Mouse (Mus musculus): ENCODE data around the gene Dennd1b. TPM values are rescaled to one million over a fixed set of nuclear protein-coding genes. Genes with fewer than 3 reads are reported as not detected.
A peak's percentile ranks its signal among the peaks of the same experiment; 100 is the strongest.

Dennd1b gene
- polyA plus RNA-seq, 1 experiment from 2014 or later = 5.3 TPM

DNA sequence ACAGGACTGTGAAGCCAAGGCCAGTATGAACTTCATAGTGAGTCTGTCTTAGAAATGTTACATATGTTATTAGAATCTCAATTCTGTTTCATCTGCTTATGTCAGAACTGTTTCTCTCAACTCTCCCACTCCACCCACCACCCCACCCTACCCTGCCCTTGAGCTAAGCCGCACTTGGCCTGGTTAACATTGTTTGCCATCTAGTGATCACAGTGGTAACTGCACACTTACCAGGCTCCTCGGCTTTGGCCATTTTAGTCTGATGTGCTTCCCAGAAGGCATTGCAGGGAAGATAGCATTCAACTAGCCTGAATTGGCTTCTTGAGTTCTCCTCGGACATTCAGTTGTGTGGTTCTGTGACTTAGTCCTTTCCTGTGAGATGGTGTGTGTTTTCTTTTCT, 198.4 kb downstream of the Dennd1b start:
- no peak overlapping the region for H3K4me2 ChIP-seq (ENCODE audit: low read depth, low read length)
- no peak overlapping the region for H3K27ac ChIP-seq (ENCODE audit: low read length)
- no peaks in the 10 kb centered on the region for H3K4me1 ChIP-seq (ENCODE audit: control insufficient read depth, insufficient read depth, low read length)
- H3K4me3 ChIP-seq (ENCODE audit: low read length) = no peak overlapping the region
- no peaks in the 10 kb centered on the region for H3K9me3 ChIP-seq (ENCODE audit: control insufficient read depth, low read length)
- 62% methylated on average over 3 of the region's 3 CpGs for WGBS
- H3K27me3 ChIP-seq (replicated peaks; ENCODE audit: control insufficient read depth, insufficient read depth, low read length) = no peaks in the 10 kb centered on the region
- no peaks in the 10 kb centered on the region for H3K36me3 ChIP-seq (ENCODE audit: control insufficient read depth, insufficient read depth, low read length)
- ATAC-seq = 0 out of 2 replicates have a peak, but pooled peaks have one; percentile 31
- H3K9ac ChIP-seq (ENCODE audit: low read depth, low read length) = no peak overlapping the region

DNA sequence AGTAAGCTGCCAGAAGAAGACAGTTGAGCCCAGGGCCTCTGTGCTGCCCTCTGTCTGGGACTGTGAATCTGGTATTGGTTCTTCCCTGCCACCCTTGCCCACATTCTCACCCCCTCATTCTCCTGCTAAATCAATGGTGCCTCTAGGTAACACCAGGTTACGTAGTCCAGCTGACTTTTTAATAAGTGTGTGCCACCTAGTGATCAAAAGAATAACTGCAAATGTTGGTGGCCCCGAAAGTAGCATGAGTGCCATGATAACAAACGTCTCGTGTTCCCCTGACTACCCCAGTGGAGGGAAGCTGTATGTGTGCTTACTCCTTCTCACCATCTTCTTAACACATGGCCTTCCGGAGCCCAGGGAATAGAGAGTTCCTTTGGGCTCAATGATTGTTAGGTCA, 199.6 kb downstream of the Dennd1b start:
- Histone ChIP-seq H3K27me3 (replicated peaks; ENCODE audit: control insufficient read depth, insufficient read depth, low read length) (no peaks in the 10 kb centered on the region), H3K9ac (ENCODE audit: low read depth, low read length) (no peak overlapping the region), H3K4me2 (ENCODE audit: low read depth, low read length) (no peak overlapping the region), H3K4me1 (ENCODE audit: control insufficient read depth, insufficient read depth, low read length) (no peaks in the 10 kb centered on the region), H3K9me3 (ENCODE audit: control insufficient read depth, low read length) (no peaks in the 10 kb centered on the region), H3K36me3 (ENCODE audit: control insufficient read depth, insufficient read depth, low read length) (no peaks in the 10 kb centered on the region), H3K4me3 (ENCODE audit: low read length) (no peak overlapping the region), H3K27ac (ENCODE audit: low read length) (no peak overlapping the region)
- 46% methylated on average over 5 of the region's 5 CpGs for WGBS
- no peak for ATAC-seq

DNA sequence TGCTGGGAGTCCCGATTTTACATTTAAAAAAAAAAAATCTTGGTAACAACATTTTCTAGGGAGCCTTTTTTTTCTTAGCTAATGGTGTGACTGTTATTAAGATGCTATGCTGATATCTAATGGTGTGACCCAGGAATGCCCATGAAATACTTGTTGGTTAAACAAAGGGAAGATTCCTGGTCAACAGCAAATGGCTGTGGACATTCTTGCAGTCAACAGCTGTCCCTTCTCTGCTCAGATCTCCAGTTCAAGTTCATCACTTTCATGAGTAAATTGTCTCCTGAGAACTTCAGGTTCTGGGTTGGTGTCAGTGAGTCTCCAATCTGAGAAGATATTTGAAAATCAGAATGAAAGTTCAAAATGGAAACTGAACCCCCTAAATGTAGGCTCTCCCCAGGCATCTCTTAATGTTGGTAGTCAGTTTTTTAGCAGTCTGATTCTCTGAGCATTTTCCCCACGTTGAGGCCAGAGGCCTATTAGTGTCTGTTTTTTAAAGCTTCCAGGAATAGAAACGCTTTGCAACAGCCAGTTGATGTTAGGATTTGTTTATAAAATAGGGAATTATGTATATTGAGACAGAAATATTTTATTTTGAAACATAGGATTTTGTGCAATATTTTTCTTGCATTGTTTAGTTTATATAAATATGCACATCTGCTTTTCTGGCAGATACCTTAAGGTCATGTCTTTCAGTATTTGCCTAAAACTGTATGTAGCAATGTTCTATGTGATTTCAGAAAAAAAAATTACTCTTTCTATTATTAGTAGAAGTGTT, 211.0 kb downstream of the Dennd1b start:
- Histone ChIP-seq H3K27ac (ENCODE audit: low read length) (peak overlapping the region; percentile 73), H3K4me3 (ENCODE audit: low read length) (no peak overlapping the region)
- 50% methylated on average over 3 of the region's 3 CpGs for WGBS

DNA sequence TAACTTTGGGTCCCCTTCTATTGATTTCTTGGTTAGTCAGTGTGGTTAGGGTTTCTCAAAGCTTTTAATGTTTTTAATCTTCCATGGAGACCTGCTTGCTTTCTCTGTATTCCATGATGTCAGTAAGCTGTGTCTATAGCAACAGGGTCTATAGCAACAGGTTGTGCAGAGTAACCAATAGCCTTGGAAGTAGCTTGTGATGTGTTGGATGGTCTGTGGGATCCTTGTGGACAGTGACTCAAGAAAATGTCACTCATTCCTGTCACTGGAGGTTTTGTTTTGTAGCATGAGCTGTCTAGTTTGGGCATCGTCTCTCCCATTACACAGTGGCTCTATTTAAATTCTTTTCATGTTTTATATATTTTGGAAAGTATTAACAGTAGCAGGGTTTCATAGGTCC, 216.5 kb downstream of the Dennd1b start:
- no peak for ATAC-seq
- WGBS = 82% methylated on average over 1 of the region's 1 CpGs

More for the DNA sequence above, 211.0 kb downstream of the Dennd1b start:
- H3K4me2 ChIP-seq (ENCODE audit: low read depth, low read length) = no peak overlapping the region
- H3K36me3 ChIP-seq (ENCODE audit: control insufficient read depth, insufficient read depth, low read length) = no peaks in the 10 kb centered on the region
- H3K9ac ChIP-seq (ENCODE audit: low read depth, low read length) = no peak overlapping the region
- H3K27me3 ChIP-seq (replicated peaks; ENCODE audit: control insufficient read depth, insufficient read depth, low read length) = no peaks in the 10 kb centered on the region
- peak; percentile 36; the same call in 1 of the 2 replicates for ATAC-seq
- no peaks in the 10 kb centered on the region for H3K9me3 ChIP-seq (ENCODE audit: control insufficient read depth, low read length)
- H3K4me1 ChIP-seq (ENCODE audit: control insufficient read depth, insufficient read depth, low read length) = no peaks in the 10 kb centered on the region

DNA sequence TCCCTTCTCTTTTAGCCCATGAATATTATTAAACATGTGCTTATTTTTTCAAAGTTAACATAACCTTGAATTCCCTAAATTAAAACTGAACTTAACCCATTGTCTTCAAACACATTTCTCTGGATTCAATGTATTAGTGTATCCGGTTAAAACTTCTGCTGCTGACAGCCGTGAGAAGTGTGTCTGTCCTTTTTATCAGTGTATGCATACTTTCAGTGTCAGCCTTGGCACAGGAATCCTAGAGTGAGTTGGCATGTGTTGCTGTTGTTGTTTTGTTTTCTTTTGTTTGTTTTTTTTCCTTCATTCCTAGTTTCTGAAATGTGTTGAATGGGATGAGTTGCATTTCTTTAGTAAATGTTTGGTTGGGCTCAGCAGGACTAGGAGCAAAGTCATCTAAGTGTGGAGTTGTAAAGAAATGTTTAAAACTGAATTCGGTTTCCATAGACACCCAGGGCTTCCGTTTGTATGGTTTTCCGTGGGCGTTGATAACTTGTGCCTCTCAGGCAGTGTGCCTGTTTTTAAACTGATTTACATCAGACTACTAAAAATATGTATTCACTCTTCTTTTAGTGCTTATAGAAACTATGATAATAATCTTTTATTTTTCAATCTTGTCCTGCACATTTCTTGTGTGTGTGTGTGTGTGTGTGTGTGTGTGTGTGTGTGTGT, 217.4 kb downstream of the Dennd1b start:
- Histone ChIP-seq H3K27me3 (replicated peaks; ENCODE audit: control insufficient read depth, insufficient read depth, low read length) (no peaks in the 10 kb centered on the region), H3K4me2 (ENCODE audit: low read depth, low read length) (no peak overlapping the region), H3K4me3 (ENCODE audit: low read length) (no peak overlapping the region), H3K4me1 (ENCODE audit: control insufficient read depth, insufficient read depth, low read length) (no peaks in the 10 kb centered on the region; the same call in 1 of the 2 replicates), H3K9me3 (ENCODE audit: control insufficient read depth, low read length) (no peaks in the 10 kb centered on the region), H3K27ac (ENCODE audit: low read length) (no peak overlapping the region), H3K36me3 (ENCODE audit: control insufficient read depth, insufficient read depth, low read length) (no peaks in the 10 kb centered on the region), H3K9ac (ENCODE audit: low read depth, low read length) (no peak overlapping the region)
- WGBS = 44% methylated on average over 6 of the region's 6 CpGs
- ATAC-seq = no peak

More for the DNA sequence above, 216.5 kb downstream of the Dennd1b start:
- Histone ChIP-seq H3K9me3 (ENCODE audit: control insufficient read depth, low read length) (no peaks in the 10 kb centered on the region), H3K27me3 (replicated peaks; ENCODE audit: control insufficient read depth, insufficient read depth, low read length) (no peaks in the 10 kb centered on the region), H3K4me1 (ENCODE audit: control insufficient read depth, insufficient read depth, low read length) (no peaks in the 10 kb centered on the region; the same call in 1 of the 2 replicates), H3K4me3 (ENCODE audit: low read length) (no peak overlapping the region), H3K9ac (ENCODE audit: low read depth, low read length) (no peak overlapping the region), H3K4me2 (ENCODE audit: low read depth, low read length) (no peak overlapping the region), H3K36me3 (ENCODE audit: control insufficient read depth, insufficient read depth, low read length) (no peaks in the 10 kb centered on the region), H3K27ac (ENCODE audit: low read length) (no peak overlapping the region)

DNA sequence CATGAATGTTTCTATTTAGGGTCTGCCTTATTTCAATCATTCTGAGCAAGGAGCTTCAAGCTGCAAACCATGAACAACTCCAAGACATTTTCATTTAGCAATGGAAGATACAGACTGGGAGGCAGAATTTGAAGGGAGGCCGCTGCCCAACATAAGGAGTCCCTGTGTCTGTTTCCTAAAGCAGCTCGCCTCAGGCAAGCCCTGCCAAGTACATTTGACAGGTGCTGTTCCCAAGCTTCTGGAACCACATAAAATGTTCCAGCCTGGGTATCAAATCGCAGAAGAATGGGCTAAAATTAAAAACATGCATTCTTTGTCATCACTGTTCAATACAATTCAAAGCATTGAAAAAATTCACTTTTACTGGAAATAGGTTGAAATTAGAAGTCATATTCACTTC, 229.4 kb downstream of the Dennd1b start:
- Histone ChIP-seq H3K4me2 (ENCODE audit: low read depth, low read length) (no peak overlapping the region), H3K36me3 (ENCODE audit: control insufficient read depth, insufficient read depth, low read length) (no peaks in the 10 kb centered on the region), H3K9ac (ENCODE audit: low read depth, low read length) (no peak overlapping the region), H3K27ac (ENCODE audit: low read length) (no peak overlapping the region), H3K27me3 (replicated peaks; ENCODE audit: control insufficient read depth, insufficient read depth, low read length) (no peaks in the 10 kb centered on the region), H3K4me3 (ENCODE audit: low read length) (no peak overlapping the region), H3K9me3 (ENCODE audit: control insufficient read depth, low read length) (no peaks in the 10 kb centered on the region), H3K4me1 (ENCODE audit: control insufficient read depth, insufficient read depth, low read length) (no peaks in the 10 kb centered on the region)
- WGBS = 76% methylated on average over 3 of the region's 3 CpGs
- ATAC-seq = no peak

DNA sequence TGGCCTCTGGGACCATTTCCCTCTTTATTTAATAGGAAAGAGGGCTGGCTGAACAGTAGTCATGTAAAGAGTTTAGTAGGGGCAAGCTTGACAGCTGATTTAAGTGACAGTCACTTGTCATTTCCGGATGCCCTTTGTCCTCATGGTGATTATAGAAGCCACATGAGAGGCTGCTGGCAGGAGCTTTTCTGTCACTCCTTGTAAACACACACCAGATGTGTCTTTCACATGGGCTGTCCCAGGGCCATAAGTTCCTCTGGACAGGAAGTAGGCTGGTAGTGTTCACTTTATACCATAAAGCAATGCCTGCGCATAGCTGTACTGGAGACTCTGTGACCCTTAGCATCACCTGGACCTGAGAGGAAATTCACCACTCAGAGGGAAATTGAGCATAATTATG, 230.8 kb downstream of the Dennd1b start:
- Histone ChIP-seq H3K36me3 (ENCODE audit: control insufficient read depth, insufficient read depth, low read length) (no peaks in the 10 kb centered on the region), H3K9ac (ENCODE audit: low read depth, low read length) (no peak overlapping the region), H3K9me3 (ENCODE audit: control insufficient read depth, low read length) (no peaks in the 10 kb centered on the region), H3K4me2 (ENCODE audit: low read depth, low read length) (no peak overlapping the region), H3K27ac (ENCODE audit: low read length) (no peak overlapping the region), H3K4me1 (ENCODE audit: control insufficient read depth, insufficient read depth, low read length) (no peaks in the 10 kb centered on the region), H3K4me3 (ENCODE audit: low read length) (no peak overlapping the region), H3K27me3 (replicated peaks; ENCODE audit: control insufficient read depth, insufficient read depth, low read length) (no peaks in the 10 kb centered on the region)
- WGBS = 54% methylated on average over 2 of the region's 2 CpGs
- peak; percentile 65 for ATAC-seq

DNA sequence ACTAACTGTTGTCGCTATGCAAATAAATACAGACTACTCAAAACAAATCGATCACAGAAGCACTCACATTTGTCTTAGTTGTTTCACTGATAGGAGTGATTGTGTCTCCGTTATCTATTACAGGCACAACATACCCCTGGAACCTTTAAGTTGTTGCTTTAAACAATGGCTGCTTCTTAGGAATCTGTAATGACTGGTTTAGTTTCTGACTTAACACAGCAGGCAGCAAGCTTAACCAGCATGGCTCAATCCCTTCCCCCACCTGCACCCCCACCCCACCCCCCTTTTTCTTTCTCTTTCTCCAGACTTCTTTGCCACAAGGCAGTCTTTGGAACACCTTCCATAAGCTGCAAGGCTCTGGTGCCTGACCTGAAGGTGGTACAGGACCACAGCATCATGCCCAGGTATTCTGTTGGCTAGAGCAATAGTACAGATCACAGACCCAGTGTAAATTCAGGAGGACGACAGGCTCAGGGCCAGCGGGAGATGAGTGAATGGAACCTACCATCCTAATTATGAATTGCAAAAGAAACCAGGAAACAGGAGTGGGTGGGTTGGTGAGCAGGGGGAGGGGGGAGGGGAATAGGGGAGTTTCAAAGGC, 231.3 kb downstream of the Dennd1b start:
- Histone ChIP-seq H3K9ac (ENCODE audit: low read depth, low read length) (no peak overlapping the region), H3K9me3 (ENCODE audit: control insufficient read depth, low read length) (no peaks in the 10 kb centered on the region), H3K4me1 (ENCODE audit: control insufficient read depth, insufficient read depth, low read length) (no peaks in the 10 kb centered on the region), H3K36me3 (ENCODE audit: control insufficient read depth, insufficient read depth, low read length) (no peaks in the 10 kb centered on the region), H3K27ac (ENCODE audit: low read length) (no peak overlapping the region), H3K4me3 (ENCODE audit: low read length) (no peak overlapping the region), H3K4me2 (ENCODE audit: low read depth, low read length) (no peak overlapping the region), H3K27me3 (replicated peaks; ENCODE audit: control insufficient read depth, insufficient read depth, low read length) (no peaks in the 10 kb centered on the region)
- ATAC-seq = no peak
- WGBS = 32% methylated on average over 5 of the region's 5 CpGs

DNA sequence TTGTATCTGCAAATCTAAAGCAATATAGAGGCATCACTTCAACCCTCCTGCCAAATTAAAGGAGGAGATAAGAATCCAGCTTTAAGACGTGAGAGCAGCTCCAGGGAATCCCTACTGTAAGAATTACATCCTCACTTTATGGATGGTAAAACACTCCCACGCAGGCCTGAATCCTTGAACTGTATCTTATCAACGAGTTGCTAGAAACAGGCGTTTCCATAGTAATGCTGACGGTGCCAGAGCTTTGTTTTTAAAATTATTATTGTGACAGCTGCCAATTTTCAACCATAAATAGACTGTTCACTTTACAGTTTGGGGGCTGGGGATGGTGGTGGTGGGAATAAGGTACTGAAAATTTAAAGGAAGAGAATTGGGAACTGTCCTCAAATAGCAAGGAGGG, 239.8 kb downstream of the Dennd1b start:
- H3K9me3 ChIP-seq (ENCODE audit: control insufficient read depth, low read length) = no peaks in the 10 kb centered on the region
- ATAC-seq = no peak
- H3K36me3 ChIP-seq (ENCODE audit: control insufficient read depth, insufficient read depth, low read length) = no peaks in the 10 kb centered on the region
- no peak overlapping the region for H3K4me3 ChIP-seq (ENCODE audit: low read length)
- no peaks in the 10 kb centered on the region; the same call in 1 of the 2 replicates for H3K4me1 ChIP-seq (ENCODE audit: control insufficient read depth, insufficient read depth, low read length)
- 42% methylated on average over 5 of the region's 5 CpGs for WGBS
- no peak overlapping the region for H3K27ac ChIP-seq (ENCODE audit: low read length)
- H3K9ac ChIP-seq (ENCODE audit: low read depth, low read length) = no peak overlapping the region
- no peaks in the 10 kb centered on the region for H3K27me3 ChIP-seq (replicated peaks; ENCODE audit: control insufficient read depth, insufficient read depth, low read length)
- no peak overlapping the region for H3K4me2 ChIP-seq (ENCODE audit: low read depth, low read length)
